Mouse (Mus musculus) testis, postnatal 14 days (tissue): ENCODE data around the gene Flad1.

Experiments
- DNase-seq: peaks from one replicate; pipeline ENCODE4 v3.0.0; 2021; ENCODE audit warnings: low spot score

Gene Flad1

DNA sequence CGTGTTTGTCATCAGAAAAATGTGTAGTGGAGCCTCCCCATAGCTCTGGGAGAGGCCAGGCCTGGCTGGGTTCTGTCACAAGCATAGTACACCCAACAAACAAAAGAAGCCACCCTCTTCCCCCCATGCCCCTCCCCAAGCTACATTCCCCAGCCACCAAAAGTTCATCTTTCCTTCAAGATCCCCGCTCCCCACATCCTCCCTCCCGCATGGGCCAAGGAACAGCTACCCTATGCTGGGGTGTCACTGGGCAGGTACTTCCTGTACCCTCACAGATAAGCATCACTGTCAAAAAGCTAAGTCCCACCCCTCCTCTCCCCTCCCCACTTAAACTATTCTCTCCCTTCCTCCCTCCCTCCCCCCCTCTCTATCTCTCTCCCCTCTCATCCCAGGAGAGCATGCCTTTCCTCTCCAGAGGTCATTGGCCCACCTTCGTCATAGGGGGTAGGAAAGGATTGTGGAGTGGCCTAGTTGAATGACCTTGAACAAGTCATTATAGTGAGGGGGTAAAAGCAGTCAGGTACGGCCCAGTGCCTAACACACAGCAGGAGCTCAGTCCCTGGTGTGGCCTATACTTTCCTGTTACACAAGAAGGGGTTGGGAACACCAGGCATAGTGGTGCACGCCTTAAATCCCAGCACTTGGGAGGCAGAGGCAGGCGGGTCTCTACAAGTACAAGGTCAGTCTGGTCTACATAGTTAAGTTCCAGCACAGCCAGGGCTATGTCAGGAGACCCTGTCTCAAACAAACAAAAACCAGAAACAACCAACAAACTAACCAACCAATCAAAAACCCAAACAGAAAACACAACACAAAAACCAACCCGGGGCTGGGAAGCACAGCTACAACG lies 29.4 kb downstream of the Flad1 start:
- DNase-seq: no peak

DNA sequence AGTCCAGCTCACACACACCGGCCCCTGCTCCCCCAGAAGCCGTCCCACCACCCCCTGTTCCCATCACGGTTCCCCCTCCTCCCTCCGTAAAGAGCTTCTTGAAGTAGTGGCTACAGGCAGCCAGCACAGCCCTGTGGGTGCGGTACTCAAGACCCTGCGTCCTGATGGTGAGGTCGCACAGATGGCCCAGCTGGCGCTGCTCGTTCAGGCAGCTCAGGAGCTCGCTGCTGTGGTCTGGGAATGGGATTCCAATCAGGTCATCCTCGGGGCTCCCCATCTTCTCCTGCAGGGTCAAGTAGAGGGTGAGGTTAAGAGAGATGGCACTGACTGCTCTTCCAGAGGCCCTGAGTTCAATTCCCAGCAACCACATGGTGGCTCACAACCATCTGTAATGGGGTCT lies 30.4 kb downstream of the Flad1 start:
- DNase-seq: no peak

DNA sequence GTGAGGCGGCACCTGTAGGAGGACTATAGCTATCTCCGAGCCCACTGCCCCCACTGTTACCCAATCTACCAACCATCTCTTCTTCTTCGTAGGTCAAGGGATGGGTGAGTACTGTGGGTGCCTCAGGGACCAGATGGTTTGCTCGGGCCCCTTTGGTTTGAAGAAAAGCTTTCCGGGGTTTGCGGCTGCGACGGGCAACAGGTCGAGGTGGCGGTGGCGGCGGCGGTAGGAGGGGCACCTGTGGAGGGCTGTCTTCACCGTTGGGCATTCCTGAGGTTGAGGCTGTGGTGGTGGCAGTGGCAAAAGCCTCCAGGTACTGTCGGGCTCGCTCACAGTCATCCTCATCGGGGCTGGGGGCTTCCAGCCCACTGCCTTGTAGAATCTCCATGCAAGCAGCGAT lies 31.0 kb downstream of the Flad1 start:
- DNase-seq: no peak

DNA sequence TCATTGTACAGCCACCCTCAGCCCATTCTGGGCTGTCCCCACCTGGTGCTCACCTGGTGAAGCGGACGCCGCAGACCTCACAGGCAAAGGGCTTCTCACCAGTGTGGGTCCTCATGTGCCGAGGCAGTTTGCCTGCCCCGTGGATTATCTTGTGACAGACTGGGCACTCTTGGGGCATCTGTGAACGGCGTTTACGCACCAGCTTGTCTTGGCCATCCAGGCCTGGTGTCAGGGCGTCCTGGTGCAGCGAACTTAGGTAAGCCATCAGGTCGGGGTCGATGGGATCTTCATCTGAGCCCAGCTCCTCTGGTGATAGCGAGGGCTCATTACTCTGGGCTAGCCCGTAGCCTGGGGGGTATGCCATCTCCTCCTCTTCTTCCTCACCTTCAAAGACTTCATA lies 31.4 kb downstream of the Flad1 start:
- DNase-seq: no peak

DNA sequence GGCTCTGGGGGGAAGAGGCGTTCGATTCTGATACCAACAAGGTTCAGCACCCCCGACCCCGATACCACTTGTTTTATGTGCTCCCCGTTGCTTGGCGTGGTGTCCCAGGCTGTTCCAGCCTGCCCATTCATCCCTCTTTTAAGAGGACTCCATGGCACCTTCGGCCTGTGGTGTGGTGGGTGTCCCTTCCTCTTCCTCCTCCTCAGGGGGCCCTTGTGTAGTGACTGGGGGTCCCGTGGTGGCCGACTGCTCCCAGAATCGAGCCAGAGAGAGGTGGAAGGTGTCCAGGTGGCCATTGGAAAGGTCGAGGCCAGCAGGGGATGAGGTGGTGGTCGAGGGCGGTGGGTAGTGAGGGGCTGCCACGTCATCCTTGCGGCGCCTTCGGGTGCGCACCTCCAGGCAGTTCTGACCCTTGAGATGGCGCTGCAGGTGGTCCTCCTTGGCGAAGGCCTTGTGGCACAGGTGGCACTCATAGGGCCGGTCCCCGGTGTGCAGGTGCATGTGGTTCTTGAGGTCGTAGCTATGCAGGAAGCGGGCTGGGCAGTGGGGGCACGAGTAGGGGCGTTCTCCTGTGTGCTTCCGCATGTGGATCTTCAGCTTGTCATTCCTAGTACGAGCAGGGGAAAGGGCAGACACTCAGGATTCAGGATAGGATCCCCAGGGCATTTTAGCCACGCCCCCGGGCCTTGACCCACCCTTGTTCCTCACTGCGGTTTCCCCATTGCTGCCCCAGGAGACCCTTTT lies 32.1 kb downstream of the Flad1 start:
- no peak for DNase-seq

DNA sequence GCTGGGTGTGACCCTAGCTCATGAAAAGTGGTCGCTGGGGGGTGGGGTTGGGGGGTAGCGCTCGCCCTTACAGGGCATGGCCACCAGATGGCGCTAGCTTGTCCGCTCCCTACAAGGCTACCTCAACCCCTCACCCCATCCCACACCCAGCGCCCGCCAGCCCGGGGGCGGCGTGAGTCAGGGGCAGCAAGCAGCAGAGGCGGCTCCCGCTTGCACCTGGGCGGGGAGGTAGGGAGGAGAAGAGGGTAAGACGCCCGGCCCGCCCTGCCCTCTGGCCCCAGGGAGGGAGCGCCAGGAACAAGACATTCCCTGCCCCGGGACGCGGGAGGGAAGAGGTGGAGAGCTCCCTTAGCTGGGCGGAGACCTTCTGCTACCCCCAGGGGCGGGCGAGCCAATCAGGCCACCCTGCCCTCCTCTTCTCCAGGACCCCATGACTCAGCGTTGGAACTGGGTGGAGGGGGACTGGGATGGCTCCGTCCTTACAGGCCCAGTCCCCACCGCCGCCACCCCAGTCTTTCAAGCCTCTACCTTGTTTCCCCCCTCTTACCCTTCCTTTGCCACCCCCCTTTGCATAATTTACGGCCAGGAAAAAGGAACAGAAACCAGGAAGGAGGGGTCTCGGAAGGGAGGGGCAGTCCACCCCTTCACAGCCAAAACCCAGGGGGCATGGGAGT lies 33.1 kb downstream of the Flad1 start:
- DNase-seq: peak; percentile 82

DNA sequence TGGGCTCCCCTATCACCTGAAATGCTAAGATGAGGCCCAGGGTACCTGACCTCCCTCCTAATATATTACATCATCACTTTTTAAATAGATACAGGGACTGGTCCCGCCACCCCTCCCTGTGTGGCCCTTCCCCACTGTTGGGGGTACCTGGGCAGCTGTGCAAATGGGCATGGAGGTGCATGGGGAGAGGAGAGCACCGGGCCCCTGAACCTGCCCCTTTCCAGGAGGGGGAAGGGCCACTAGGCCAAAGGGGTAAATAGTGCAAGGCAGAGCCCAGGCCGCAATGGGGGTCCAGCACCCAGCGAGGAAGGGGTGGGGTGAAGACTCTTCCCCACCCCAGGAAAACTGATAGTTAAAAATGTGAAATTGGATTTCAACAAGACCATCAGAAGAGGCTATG lies 33.8 kb downstream of the Flad1 start:
- no peak for DNase-seq

DNA sequence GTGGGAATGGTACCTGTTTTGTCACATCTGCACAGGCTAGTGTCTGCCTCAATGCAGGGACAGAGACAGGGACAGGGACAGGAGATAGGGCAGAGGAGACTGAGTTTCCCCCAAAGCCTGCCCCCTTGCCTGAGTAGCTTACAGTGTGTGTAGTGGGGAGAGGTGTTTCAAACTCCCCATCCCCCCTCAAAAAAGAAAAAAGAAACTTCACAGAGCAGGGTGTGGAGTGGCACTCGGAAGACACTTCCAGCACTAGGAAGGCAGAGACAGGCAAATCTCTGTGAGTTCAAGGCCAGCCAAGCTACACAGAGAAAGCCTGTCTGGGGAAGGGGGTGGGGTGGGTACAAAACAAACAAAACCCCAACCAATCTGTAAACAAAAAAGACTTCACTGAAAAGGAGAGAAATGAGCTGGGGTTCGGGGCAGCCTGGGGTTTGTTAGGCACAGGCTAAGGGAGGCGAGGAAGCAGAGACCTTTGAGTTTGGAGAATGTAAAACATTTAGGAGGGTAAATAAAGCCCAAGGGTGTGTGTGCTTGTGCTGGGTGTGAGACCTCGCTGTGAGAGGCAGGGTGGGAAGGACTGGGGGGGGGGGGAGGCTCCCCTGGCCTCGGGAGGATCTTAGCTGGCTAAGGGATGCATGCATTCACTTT lies 38.0 kb downstream of the Flad1 start:
- no peak for DNase-seq

DNA sequence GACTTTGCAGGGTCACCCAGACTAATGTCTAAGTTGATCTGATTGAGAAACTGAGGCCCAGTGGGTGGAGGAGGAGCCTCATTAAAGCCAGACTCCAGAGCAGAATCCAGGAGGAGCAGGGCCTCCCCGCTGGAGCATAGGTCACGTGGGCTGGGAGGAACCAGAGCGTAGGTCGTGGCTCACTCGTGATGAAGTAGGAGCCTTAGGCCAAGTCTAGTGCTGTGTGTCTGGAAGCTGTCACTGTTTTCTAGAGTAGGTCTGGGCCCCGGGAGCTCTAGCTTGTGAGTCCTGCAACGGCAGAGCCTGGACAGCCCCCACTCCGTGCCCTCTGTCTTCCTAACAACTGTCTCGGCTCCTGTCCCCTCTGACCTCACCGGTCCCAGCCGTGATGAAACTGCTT lies 44.3 kb downstream of the Flad1 start:
- DNase-seq: no peak

DNA sequence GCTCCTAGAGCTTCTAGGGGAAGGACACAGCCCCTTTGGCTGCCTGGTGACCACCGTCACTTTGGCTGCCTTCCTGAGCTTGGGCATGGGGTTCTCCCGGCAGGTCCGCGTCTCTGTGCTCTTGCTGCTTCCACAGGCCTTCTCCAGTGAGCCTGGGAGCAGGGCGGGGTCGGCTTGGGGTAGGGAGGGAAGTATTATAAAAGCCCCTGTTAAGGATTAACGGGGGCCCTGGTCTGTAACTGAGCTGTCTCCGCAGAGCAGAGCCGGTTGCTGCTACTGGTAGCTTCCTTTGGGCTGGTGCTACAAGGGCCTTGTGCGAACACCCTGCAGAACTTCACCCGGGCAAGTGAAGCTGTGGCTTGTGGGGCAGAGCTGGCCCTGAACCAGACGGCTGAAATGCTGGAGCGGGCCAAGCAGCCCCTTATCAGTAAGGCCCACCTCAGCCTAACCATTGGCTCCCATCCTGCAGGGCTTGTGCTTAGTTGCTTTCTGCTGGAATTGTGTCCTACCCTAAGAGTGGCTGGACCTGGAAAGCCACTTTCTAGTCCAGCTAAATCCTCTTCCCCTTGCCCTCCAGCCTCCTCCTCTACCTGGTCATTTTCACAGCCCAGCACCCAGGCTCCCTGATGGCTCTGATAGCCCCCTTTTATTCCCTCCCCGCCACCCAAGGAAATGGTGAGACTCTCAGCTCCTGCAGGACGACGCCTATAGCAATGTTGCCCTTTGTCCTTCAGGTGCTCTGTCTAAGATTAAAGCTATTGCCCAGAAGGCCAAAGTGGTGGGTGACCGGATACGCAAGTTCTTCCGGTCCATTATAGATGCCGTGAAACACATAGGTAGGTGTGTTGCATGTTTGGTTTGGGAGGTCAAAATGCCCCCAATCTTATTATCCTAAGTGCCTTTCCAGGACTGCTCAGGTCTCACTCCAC lies 45.9 kb downstream of the Flad1 start:
- DNase-seq: no peak

DNA sequence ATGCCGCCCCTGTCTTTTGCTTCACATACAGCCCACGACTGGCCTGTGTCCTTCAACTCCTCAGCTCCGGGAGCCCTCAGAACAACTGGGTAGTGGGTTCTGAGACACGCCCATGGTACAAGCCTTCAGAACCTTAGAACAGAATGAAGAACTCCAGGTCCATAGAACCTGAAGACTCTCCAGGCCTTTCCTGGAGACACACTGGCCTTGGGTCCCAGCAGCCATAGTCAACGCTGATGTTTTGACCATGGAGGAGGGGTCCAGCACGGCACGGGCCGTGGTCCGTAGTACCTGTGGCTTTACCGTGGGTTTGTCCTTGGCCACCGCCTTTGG lies 46.6 kb downstream of the Flad1 start, which contains the start of gene Dcst1:
TSS of gene Dcst1 (minus strand) at position 101 of the 333 bp plus-strand sequence.
- no peak for DNase-seq

DNA sequence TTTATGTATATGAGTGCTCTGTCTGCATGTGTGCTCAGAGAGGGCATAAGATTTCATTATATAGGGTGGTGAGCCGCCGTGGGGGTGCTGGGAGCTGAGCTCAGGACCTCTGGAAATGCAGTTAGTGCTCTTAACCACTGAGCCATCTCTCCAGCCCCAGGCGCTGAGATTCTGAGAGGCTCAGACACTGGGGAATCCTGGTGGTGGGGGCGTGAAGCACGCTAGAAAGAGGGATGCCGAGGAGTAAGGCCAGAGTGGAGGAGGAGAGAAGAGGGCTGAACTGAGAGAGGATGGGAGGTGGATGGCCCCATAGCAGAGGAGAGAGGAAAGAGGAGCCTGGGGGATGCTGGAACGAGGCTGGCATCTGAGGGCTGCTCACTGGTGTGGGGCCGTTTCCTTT lies 47.0 kb downstream of the Flad1 start:
- DNase-seq: no peak

DNA sequence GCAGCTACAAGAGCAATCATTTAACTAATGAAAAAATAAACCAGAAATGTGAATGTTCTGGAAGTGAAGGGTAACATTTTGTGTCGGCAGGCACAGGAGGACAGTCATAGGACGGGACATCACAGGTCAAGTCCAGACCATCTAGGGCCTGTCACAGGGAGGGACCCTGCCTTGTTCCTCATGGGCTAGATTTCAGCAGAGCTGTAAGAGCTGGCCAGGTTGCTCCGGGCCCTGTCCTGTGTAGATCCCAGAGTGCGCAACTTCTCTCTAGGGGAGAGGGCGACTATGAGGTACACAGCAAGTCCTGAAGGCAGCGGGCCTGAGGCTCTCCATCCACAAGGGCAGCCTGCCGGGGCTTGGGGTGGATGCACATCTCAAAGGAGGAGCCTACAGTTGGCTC lies 50.0 kb downstream of the Flad1 start, which contains the start of gene Dcst2:
TSS of gene Dcst2 (plus strand) at position 301 of the 400 bp plus-strand sequence.
- no peak for DNase-seq

DNA sequence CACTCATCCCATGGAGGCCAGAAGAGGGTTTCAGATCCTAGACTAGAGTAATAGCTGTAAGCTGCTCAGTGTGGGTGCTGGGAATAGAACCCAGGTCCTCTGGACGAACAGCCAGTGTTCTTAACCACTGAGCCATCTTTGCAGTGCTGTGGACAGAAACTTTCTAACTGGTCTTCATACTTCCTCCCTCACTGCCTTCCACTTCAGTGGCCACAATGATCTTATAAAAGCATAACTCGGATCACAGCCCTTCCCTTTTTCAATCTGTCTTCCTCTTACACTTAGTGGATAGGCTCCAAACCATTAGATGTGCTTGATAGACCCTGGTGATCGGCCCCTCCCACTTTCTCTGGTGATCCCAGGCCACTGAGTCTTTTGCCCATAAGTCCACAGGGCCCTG lies 51.4 kb downstream of the Flad1 start:
- no peak for DNase-seq

DNA sequence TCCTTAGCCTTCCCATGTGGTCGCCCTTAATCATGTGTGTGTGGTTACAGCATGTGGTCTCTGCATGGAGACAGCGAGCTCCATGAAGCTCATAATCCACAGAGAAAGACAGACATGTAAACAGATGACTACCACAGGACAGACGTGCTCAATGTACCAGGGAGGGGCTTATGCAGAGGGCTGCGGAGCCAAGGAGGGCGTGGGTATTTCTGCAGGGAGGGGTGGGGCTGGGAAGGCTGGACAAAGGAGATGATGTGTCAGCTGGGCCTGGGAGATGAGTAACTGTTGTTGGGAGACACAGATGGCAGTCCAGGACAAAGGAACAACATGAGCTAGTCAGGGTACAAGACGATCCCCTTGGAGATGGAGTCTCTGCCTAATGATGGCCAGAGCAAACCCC lies 52.0 kb downstream of the Flad1 start:
- no peak for DNase-seq

DNA sequence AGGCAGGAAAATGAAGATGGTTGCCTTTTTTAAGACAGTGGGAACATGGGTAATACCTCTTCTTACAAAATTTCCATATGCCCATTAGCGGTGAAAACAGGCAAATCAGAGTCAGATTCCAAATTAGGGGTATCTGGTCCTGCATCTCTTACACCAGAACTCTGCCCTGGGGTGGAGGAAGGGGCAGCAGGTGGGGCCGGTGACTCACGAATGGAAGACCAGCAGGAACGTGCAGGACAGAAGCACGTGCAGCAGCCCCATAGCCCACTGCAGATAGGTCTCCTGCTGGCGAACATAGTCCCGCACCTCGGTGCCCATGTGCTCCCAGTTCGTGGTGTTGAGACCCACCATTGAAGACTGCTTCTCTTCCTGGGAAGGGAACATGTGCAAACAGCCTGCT lies 55.6 kb downstream of the Flad1 start:
- DNase-seq: no peak

DNA sequence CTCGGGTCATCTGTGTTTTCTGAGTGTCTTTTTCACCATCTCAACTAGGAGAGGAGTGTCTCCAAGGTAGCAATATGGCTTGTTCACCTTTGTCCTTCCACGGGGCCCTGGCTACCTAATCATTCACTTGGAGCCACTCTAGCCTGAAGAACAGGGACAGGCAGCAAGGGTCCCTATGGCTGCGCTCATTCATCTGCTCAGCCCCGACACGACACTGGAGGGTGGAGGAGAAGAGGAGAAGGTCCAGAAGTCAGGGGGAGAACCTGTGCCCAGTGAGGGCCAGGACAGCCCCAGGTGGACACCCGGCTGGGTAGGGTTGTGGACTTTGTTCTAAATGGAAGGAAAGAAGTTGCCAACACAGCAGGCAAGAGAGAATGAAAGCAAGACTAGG lies 56.2 kb downstream of the Flad1 start:
- no peak for DNase-seq

DNA sequence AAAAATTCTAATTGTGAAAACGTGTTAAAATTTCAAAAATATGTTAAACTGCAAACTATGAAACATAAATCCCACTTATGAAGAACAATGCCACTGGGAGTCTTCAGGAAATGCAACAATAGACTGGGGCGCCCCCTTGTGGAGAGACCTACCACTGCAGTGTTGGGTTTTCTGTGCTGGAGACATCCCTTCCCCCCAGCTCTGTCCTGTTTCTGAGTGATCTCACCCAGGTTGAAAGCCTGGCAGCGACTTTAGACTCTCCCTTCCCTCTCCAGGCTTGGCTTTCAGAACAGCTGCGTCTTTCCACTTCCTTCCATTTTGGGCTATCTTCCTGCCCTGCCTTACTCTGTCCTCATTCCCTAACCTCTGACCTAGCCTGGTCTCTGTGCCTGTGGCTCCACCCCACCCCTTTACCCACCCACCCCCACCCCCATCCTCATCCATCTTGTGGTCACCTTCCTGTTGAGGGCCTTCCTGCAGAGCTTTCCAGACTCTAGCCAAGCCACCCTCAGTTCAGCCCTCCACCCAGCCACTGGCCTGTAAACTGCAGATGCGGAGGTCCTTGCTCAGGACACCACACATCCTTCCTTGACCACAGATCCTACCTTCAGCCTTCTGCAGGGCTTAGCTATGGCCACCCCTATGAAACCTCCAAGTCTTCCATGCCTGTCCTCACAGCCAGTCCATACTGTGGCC lies 56.7 kb downstream of the Flad1 start:
- peak; percentile 66 for DNase-seq

DNA sequence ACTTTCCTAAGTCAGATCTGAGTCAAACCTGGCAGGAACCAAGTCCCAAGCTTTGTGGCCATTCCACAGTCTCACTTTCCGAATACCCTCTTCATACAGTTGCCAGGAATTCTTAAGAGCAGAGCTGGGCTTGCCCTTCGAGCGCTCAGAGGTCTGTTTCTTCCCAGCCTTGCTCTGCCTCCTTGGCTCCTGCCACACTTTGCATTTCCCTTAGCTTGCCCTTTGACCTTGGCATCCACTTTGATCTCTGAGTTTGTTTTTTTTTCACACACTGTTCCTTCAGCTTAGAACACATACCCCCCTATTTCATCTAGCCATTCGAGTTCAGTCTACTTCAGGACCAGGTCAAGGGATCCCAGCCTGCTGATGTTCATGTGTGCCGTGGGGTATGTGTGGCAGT lies 60.4 kb downstream of the Flad1 start:
- no peak for DNase-seq
